Mouse (Mus musculus) midbrain, embryonic 14.5 days (tissue): ENCODE data around the gene Tbc1d24. TPM values are rescaled to one million over a fixed set of nuclear protein-coding genes. Genes with fewer than 3 reads are reported as not detected.

Source experiments
- ATAC-seq: fragments of 200-750 bp; cut with Nextera tagmentation; 2 replicates; pipeline ENCODE4 v1.8.0; 2017; ENCODE audit warnings: moderate number of reproducible peaks, moderate library complexity; ENCODE audit not compliant: low FRiP score, low TSS enrichment
- DNase-seq: peaks from one replicate; pipeline ENCODE4 v3.0.0-alpha.2; 2015
- H3K27ac ChIP-seq: fragments of 300-500 bp; sonication (generic); replicated peaks from 2 replicates; pipeline ENCODE4 v1.5.1; 2014; ENCODE audit warnings: mild to moderate bottlenecking, low read depth, low read length, moderate library complexity
- H3K27me3 ChIP-seq: fragments of 300-500 bp; sonication (generic); 2 replicates; pipeline ENCODE4 v1.6.1; 2014; ENCODE audit warnings: low read length, control low read depth, mixed read lengths; ENCODE audit not compliant: control insufficient read depth, insufficient read depth
- H3K36me3 ChIP-seq: fragments of 300-500 bp; sonication (generic); 2 replicates; pipeline ENCODE4 v1.6.1; 2014; ENCODE audit warnings: low read length, control low read depth; ENCODE audit not compliant: control insufficient read depth, insufficient read depth
- H3K4me1 ChIP-seq: fragments of 300-500 bp; sonication (generic); 2 replicates; pipeline ENCODE4 v1.6.1; 2014; ENCODE audit warnings: mild to moderate bottlenecking, antibody characterized with exemption, low read length, control low read depth; ENCODE audit not compliant: control insufficient read depth, insufficient read depth
- H3K4me2 ChIP-seq: fragments of 300-500 bp; sonication (generic); 2 replicates; pipeline ENCODE4 v1.6.1; 2014; ENCODE audit warnings: mild to moderate bottlenecking, low read length, moderate library complexity
- H3K4me3 ChIP-seq: fragments of 300-500 bp; sonication (generic); replicated peaks from 2 replicates; pipeline ENCODE4 v1.5.1; 2014; ENCODE audit warnings: low read depth, low read length
- H3K9ac ChIP-seq: fragments of 300-500 bp; sonication (generic); replicated peaks from 2 replicates; pipeline ENCODE4 v1.6.1; 2014; ENCODE audit warnings: mild to moderate bottlenecking, low read length, moderate library complexity
- H3K9me3 ChIP-seq: fragments of 300-500 bp; sonication (generic); 2 replicates; pipeline ENCODE4 v1.6.1; 2016; ENCODE audit warnings: low read length, control low read depth, mixed read lengths; ENCODE audit not compliant: control insufficient read depth
- WGBS: fragments of 180-500 bp; shearing (Covaris S2); extraction: QIAGEN DNeasy Blood & Tissue Kit; methylation state at CpG from one replicate; pipeline ENCODE4 v1.1.7; 2014; 5-methylcytosine and 5-hydroxymethylcytosine counted together
- microRNA-seq: library from miRNA; unstranded; fragments of <30 nt; microRNA quantifications from one replicate; pipeline ENCODE4, GENCODE M21; 2016
- polyA plus RNA-seq: library from polyadenylated mRNA; unstranded; fragments of >200 nt; fragmentation: Nextera tagmentation; extraction: Ambion mirVana; gene quantifications from 2 replicates; pipeline ENCODE4 v1.2.1, GENCODE M21; 2014

Tbc1d24 gene
- polyA plus RNA-seq, 1 experiment from 2014 or later, result 25.9 TPM

- Histone ChIP-seq H3K4me1 (no peaks in the 10 kb centered on the region), H3K4me3 (no peak overlapping the region), H3K4me2 (no peak overlapping the region), H3K27me3 (no peaks in the 10 kb centered on the region), H3K27ac (no peak overlapping the region), H3K36me3 (no peaks in the 10 kb centered on the region; the same call in 1 of the 2 replicates), H3K9ac (no peak overlapping the region), H3K9me3 (no peaks in the 10 kb centered on the region)
- 85% methylated on average over 3 of the region's 3 CpGs for WGBS
- no peak for ATAC-seq
- DNase-seq, result no peak
Measured at GRCm38 (mm10) chr17:24126801-24127200, 78.6 kb downstream of the Tbc1d24 start.

Small RNA genes lying within 50 kb of the gene (microRNA-seq; reads per million reads assigned to microRNA genes)
- gene Mir5134 (1.2 reads per million), gene Mir6965 (1.2 reads per million)

Other genes starting within 250 kb of the Tbc1d24 start
- not detected in 2 replicates for gene Prss30, start 225.0 kb downstream of the Tbc1d24 start, polyA plus RNA-seq
- gene Prss22, start 207.5 kb downstream of the Tbc1d24 start, polyA plus RNA-seq, result not detected in 2 replicates
- 0.17 TPM in 1 of 2 replicates, not detected in the other for gene Prss27, start 167.4 kb downstream of the Tbc1d24 start, polyA plus RNA-seq
- gene Kctd5, start 132.1 kb downstream of the Tbc1d24 start, polyA plus RNA-seq, result 73.1 and 75.9 TPM in 2 replicates
- gene Pdpk1, start 54.6 kb downstream of the Tbc1d24 start, polyA plus RNA-seq, result 68.3 and 74.3 TPM in 2 replicates
- gene Amdhd2, start 41.8 kb downstream of the Tbc1d24 start, polyA plus RNA-seq, result 25.8 and 27.6 TPM in 2 replicates
- gene Atp6v0c, start 35.9 kb downstream of the Tbc1d24 start, polyA plus RNA-seq, result 1,214 and 1,517 TPM in 2 replicates
- 3.1 and 3.4 TPM in 2 replicates for gene Ntn3, start 4.0 kb upstream of the Tbc1d24 start, polyA plus RNA-seq
- 8.0 and 9.0 TPM in 2 replicates for gene Tedc2, start 15.3 kb upstream of the Tbc1d24 start, polyA plus RNA-seq
- 11.1 and 16.6 TPM in 2 replicates for gene Ccnf, start 45.9 kb upstream of the Tbc1d24 start, polyA plus RNA-seq
- 0.18 and 0.47 TPM in 2 replicates for gene Abca17, start 145.5 kb upstream of the Tbc1d24 start, polyA plus RNA-seq
- gene Abca3, start 146.4 kb upstream of the Tbc1d24 start, polyA plus RNA-seq, result 26.2 and 31.4 TPM in 2 replicates
- gene Rnps1, start 209.0 kb upstream of the Tbc1d24 start, polyA plus RNA-seq, result 331 and 345 TPM in 2 replicates
- gene Eci1, start 221.1 kb upstream of the Tbc1d24 start, polyA plus RNA-seq, result 26.9 and 27.7 TPM in 2 replicates
- gene Dnase1l2, start 237.5 kb upstream of the Tbc1d24 start, polyA plus RNA-seq, result 4.2 and 6.1 TPM in 2 replicates